Mouse (Mus musculus) ES-Bruce4 (cell line): Measurements from ENCODE around the gene 3110009E18Rik. TPM values are rescaled to one million over a fixed set of nuclear protein-coding genes. Genes with fewer than 3 reads are reported as not detected.

Source experiments
- H3K27ac ChIP-seq: 2 replicates; pipeline ENCODE4 v1.5.1; 2012; ENCODE audit warnings: low read length, inconsistent platforms; ENCODE audit not compliant: insufficient read depth
- H3K27me3 ChIP-seq: 2 replicates; pipeline ENCODE4 v1.6.1; 2012; ENCODE audit warnings: mild to moderate bottlenecking, low read length, inconsistent platforms; ENCODE audit not compliant: control insufficient read depth, poor library complexity, insufficient read depth, severe bottlenecking
- H3K36me3 ChIP-seq: 2 replicates; pipeline ENCODE4 v1.6.1; 2012; ENCODE audit warnings: inconsistent platforms, mild to moderate bottlenecking, low read length, moderate library complexity; ENCODE audit not compliant: control insufficient read depth, poor library complexity, insufficient read depth, severe bottlenecking
- H3K4me1 ChIP-seq: one replicate; pipeline ENCODE4 v1.8.1; 2011; ENCODE audit warnings: low read length; ENCODE audit not compliant: control insufficient read depth, insufficient read depth
- H3K4me3 ChIP-seq: 2 replicates; pipeline ENCODE4 v1.5.1; 2011; ENCODE audit warnings: low read depth, mild to moderate bottlenecking, low read length
- H3K9ac ChIP-seq: 2 replicates; pipeline ENCODE4 v1.6.1; 2012; ENCODE audit warnings: low read depth, mild to moderate bottlenecking, inconsistent platforms; ENCODE audit not compliant: poor library complexity, severe bottlenecking
- H3K9me3 ChIP-seq: replicated peaks from 2 replicates; pipeline ENCODE4 v1.6.1; 2012; ENCODE audit warnings: mild to moderate bottlenecking, low read length, inconsistent platforms; ENCODE audit not compliant: control insufficient read depth, poor library complexity, insufficient read depth, severe bottlenecking
- CTCF ChIP-seq: IDR thresholded peaks from one replicate; pipeline ENCODE4 v1.8.1; 2011; ENCODE audit warnings: low read depth, low read length
- EP300 ChIP-seq: IDR thresholded peaks from 2 replicates; pipeline ENCODE4 v1.6.1; 2011; ENCODE audit warnings: low read depth, low read length; ENCODE audit not compliant: insufficient read depth
- POLR2A ChIP-seq: IDR thresholded peaks from one replicate; pipeline ENCODE4 v1.8.1; 2011; ENCODE audit warnings: low read length; ENCODE audit not compliant: insufficient read depth
- polyA plus RNA-seq: library from polyadenylated mRNA; stranded (reverse); fragments of >200 nt; gene quantifications from 2 replicates; pipeline ENCODE4 v1.2.4, GENCODE M21; 2011; ENCODE audit warnings: low read depth; ENCODE audit not compliant: missing spikeins, insufficient read depth, insufficient read length

The 3110009E18Rik gene
- polyA plus RNA-seq, 1 experiment = 16.0 TPM

GRCm38 (mm10) chr1:120132376-120132775 is 11.4 kb downstream of the 3110009E18Rik start:
- H3K27me3 ChIP-seq = no peaks in the 10 kb centered on the region
- no peaks in the 10 kb centered on the region for H3K4me1 ChIP-seq
- no peak overlapping the region for H3K9ac ChIP-seq
- H3K4me3 ChIP-seq = no peak overlapping the region
- no peak overlapping the region for H3K27ac ChIP-seq
- no peak for TF ChIP-seq POLR2A
- no peak for TF ChIP-seq CTCF
- no peak for TF ChIP-seq EP300
- H3K9me3 ChIP-seq = no peaks in the 10 kb centered on the region
- no peaks in the 10 kb centered on the region for H3K36me3 ChIP-seq

DNA sequence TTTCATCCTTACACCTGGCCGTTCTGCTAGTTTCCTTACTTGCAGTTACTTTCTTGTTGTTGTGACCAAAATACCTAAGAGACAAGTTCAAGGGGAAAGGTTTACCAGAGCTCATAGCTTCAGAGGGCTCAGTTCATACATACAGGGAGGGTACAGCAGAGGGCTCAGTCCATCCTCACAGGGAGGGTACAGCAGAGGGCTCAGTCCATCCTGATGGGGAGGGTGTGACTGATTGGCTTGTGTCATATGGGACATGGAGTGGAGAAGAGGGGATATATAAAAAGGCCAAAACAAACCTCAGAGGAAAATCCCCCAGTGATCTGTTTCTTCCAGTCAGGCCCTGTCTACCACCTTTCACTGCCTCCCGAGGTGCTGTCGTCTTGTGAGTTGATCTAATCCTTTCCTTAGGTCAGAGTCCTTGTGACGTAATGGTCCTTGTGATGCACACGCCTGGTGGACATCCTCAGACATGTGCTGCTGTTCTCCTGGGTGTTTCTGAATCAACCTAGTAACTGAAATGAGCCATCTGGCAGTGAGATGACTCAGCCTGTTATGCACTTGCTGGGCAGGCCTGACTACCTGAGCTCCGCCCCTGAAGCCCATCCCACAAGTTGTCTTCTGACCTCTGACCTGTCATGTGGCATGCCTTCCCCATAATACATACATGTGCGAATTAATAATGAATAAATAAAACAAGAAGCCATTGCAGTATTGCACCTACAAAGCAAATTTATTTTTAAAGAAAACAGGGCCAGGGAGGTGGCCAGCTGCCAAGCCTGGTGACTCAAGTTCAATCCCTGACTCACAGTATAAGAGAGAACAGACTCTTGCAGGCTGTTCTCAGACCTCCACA is 15.2 kb downstream of the 3110009E18Rik start:
- no peak overlapping the region for H3K9ac ChIP-seq
- H3K4me3 ChIP-seq = no peak overlapping the region
- no peaks in the 10 kb centered on the region for H3K36me3 ChIP-seq
- TF ChIP-seq POLR2A = no peak
- TF ChIP-seq CTCF = no peak
- TF ChIP-seq EP300 = no peak
- H3K4me1 ChIP-seq = no peaks in the 10 kb centered on the region
- no peak overlapping the region for H3K27ac ChIP-seq
- no peaks in the 10 kb centered on the region for H3K27me3 ChIP-seq
- no peaks in the 10 kb centered on the region for H3K9me3 ChIP-seq

- Histone ChIP-seq H3K9me3 (no peaks in the 10 kb centered on the region), H3K4me3 (no peak overlapping the region), H3K36me3 (no peaks in the 10 kb centered on the region), H3K27ac (no peak overlapping the region), H3K4me1 (no peaks in the 10 kb centered on the region), H3K27me3 (no peaks in the 10 kb centered on the region), H3K9ac (no peak overlapping the region)
- no peak for TF ChIP-seq EP300
- TF ChIP-seq POLR2A = no peak
- no peak for TF ChIP-seq CTCF
Observed at GRCm38 (mm10) chr1:120138923-120139540, 18.0 kb downstream of the 3110009E18Rik start.

DNA sequence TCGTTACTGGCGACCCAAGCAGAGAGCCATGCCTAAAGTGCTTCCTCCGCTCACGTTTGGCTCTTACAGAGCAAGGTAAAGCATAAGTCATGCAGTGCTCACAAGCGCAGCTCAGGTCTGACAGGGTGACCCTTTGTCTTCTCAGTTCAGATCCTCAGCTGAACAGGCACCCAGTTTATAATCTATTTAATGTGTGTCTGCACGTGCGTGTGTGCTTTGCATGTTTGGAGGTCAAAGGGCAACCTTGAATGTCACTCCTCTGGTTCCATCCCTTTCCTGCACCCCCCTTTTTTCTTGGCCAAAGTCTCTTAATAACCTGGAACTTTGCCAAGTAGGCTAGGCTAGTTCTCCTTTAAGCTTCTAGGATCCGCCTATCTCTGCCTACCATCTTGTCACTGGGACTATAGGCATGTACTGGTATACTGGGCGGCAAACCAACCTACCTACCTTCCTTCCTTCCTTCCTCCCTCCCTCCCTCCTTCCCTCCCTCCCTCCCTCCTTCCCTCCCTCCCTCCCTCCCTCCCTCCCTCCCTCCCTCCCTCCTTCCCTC is 19.2 kb downstream of the 3110009E18Rik start:
- no peak for TF ChIP-seq EP300
- no peak for TF ChIP-seq CTCF
- TF ChIP-seq POLR2A = no peak
- no peaks in the 10 kb centered on the region for H3K36me3 ChIP-seq
- no peak overlapping the region for H3K4me3 ChIP-seq
- no peaks in the 10 kb centered on the region for H3K27me3 ChIP-seq
- H3K27ac ChIP-seq = no peak overlapping the region
- no peaks in the 10 kb centered on the region for H3K4me1 ChIP-seq
- no peaks in the 10 kb centered on the region for H3K9me3 ChIP-seq
- H3K9ac ChIP-seq = no peak overlapping the region

GRCm38 (mm10) chr1:120142551-120142950 is 21.6 kb downstream of the 3110009E18Rik start:
- Histone ChIP-seq H3K4me1 (no peaks in the 10 kb centered on the region), H3K9ac (no peak overlapping the region), H3K36me3 (no peaks in the 10 kb centered on the region), H3K9me3 (no peaks in the 10 kb centered on the region), H3K4me3 (no peak overlapping the region), H3K27ac (no peak overlapping the region), H3K27me3 (no peaks in the 10 kb centered on the region)
- no peak for TF ChIP-seq EP300
- TF ChIP-seq CTCF = no peak
- no peak for TF ChIP-seq POLR2A
